Mouse (Mus musculus) megakaryocyte, embryonic 14.5 days (primary cell): Measurements from ENCODE around the gene Naip1.

Experiments
- FLI1 ChIP-seq: IDR thresholded peaks from 2 replicates; pipeline ENCODE4 v1.6.1; 2012; ENCODE audit warnings: low read length, inconsistent platforms, mixed read lengths
- GATA1 ChIP-seq: IDR thresholded peaks from 3 replicates; pipeline ENCODE4 v1.6.1; 2012; ENCODE audit warnings: mixed read lengths, low read length, inconsistent platforms, borderline replicate concordance

DNA sequence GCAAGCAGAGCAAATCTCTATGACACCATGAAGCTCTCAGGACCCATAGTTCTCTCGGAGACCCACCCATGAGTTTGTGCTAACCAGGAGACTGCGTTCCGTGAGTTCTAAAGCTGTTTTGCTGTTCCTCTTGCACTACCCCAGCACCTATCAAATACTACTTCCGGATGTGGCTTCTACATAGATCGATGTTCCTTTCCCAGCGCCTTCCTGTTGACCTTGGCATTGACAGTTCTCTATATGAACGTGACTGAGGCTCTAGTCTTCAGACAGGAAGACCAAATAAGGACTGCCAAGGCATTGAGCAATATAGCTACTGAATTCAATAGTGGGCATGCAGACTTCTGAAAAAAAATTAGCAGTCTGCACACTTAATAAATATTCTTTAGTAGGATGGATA, 44.4 kb downstream of the Naip1 start:
- TF ChIP-seq GATA1 (no peak), FLI1 (no peak)
